Mouse (Mus musculus): ENCODE data around the gene Tmem201. TPM values are rescaled to one million over a fixed set of nuclear protein-coding genes. Genes with fewer than 3 reads are reported as not detected.

Tmem201 gene
- total and polyA plus RNA-seq, 3 experiments, result 85.9 to 107 (median 93.3) TPM

DNA sequence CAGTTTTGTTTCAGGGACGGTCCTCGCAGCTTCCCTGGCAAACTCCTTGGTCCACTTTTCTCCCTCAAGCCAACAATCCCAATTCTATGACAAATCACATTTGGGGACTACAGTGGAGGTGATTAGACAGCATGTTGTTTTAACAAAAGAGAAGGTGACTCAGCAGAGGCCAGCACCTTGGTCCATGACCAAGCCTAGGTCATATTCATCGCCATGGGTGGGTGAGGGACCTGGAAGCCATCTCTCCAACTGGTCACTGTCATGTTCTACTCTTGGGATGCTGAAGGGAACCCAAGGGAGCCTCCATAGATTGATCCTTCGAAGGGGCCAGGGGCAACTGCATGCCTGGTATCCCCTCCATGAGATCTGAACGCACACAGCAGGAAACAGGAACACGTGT lies 3.6 kb downstream of the Tmem201 start:
- H3K27ac ChIP-seq, result peak overlapping the region; percentile 56
- intact Hi-C loops (cut with DNase I), result no loop called here
- no peaks in the 10 kb centered on the region for H3K27me3 ChIP-seq (ENCODE audit: control insufficient read depth, insufficient read depth, low read length)
- no peaks in the 10 kb centered on the region for H3K36me3 ChIP-seq (ENCODE audit: control insufficient read depth, insufficient read depth, low read length)
- TF ChIP-seq POLR2A (IDR thresholded peaks at IDR 0.05; ENCODE audit: insufficient read depth, low read depth, low read length) (no peak), EP300 (IDR thresholded peaks at IDR 0.05; ENCODE audit: insufficient read depth, low read depth, low read length) (no peak), CTCF (IDR thresholded peaks at IDR 0.05) (no peak)
- H3K4me1 ChIP-seq (ENCODE audit: control insufficient read depth, insufficient read depth, low read length), result peaks cover 54% of the 10 kb centered on the region
- H3K9ac ChIP-seq (ENCODE audit: low read depth, low read length), result no peak overlapping the region
- H3K4me3 ChIP-seq, result no peak overlapping the region
- H3K79me2 ChIP-seq (replicated peaks; ENCODE audit: control insufficient read depth, insufficient read depth, low read length), result peaks cover 4% of the 10 kb centered on the region
- DNase-seq, result no peak
- WGBS, result 48% methylated on average over 6 of the region's 6 CpGs

DNA sequence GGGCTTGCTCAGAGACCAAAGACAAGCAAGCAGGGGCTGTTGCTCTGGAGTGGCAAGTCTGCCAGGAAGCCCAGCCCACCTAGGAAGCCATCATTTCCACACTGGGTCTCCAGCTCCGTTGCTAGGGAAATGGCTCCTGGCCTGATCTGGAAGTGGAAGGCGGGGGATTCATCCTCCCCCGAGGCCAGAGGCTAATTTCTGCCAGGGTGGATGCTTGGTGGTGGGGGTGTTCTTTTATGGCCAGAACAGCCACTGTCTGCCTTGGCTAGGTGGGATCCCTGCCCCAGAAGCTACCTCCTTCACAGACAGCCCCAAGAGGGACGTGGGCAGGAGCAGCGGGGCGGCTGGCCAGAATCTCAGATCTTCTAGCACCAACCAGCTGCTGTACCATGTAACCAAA lies 4.1 kb downstream of the Tmem201 start:
- intact Hi-C loops (cut with DNase I), result no loop called here
- DNase-seq, result peak in 1 of 2 experiments; percentile 62
- no peak overlapping the region for H3K4me3 ChIP-seq
- H3K4me1 ChIP-seq (ENCODE audit: control insufficient read depth, insufficient read depth, low read length), result peaks cover 57% of the 10 kb centered on the region
- 27% methylated on average over 6 of the region's 6 CpGs for WGBS
- TF ChIP-seq EP300 (IDR thresholded peaks at IDR 0.05; ENCODE audit: insufficient read depth, low read depth, low read length), result 0 out of 2 replicates have a peak, but pooled peaks have one; percentile 25
- TF ChIP-seq POLR2A (IDR thresholded peaks at IDR 0.05; ENCODE audit: insufficient read depth, low read depth, low read length), result no peak
- no peak for TF ChIP-seq CTCF (IDR thresholded peaks at IDR 0.05)
- peaks cover 4% of the 10 kb centered on the region for H3K79me2 ChIP-seq (replicated peaks; ENCODE audit: control insufficient read depth, insufficient read depth, low read length)
- peak overlapping the region; percentile 76 for H3K27ac ChIP-seq
- H3K27me3 ChIP-seq (ENCODE audit: control insufficient read depth, insufficient read depth, low read length), result no peaks in the 10 kb centered on the region
- no peaks in the 10 kb centered on the region for H3K36me3 ChIP-seq (ENCODE audit: control insufficient read depth, insufficient read depth, low read length)
- H3K9ac ChIP-seq (ENCODE audit: low read depth, low read length), result no peak overlapping the region

DNA sequence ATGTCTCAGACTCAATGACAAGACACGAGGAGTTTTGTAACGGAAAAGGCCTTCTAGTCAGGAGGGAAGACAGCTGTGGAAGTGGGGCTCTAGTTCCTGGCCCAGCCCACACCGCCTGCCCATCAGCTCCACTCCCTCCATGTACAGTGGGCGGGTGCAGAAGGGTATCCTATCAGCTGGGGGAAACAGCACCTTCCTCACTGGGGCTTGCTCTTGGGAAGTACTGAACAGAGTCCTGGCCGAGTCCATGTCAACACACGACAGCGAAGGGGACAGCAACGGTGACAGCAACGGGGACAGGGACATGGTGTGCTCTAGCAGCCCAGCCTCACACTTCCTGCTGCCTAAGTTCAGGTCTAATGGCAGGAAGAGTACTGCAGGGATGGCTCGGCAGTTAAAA lies 5.0 kb downstream of the Tmem201 start:
- intact Hi-C loops (cut with DNase I), result no loop called here
- no peaks in the 10 kb centered on the region for H3K36me3 ChIP-seq (ENCODE audit: control insufficient read depth, insufficient read depth, low read length)
- TF ChIP-seq CTCF (IDR thresholded peaks at IDR 0.05) (no peak), EP300 (IDR thresholded peaks at IDR 0.05; ENCODE audit: insufficient read depth, low read depth, low read length) (peak; percentile 79; the same call in 1 of the 2 replicates), POLR2A (IDR thresholded peaks at IDR 0.05; ENCODE audit: insufficient read depth, low read depth, low read length) (peak; percentile 60)
- DNase-seq, result peak; percentile 56 to 59
- H3K79me2 ChIP-seq (replicated peaks; ENCODE audit: control insufficient read depth, insufficient read depth, low read length), result peaks cover 4% of the 10 kb centered on the region
- H3K9ac ChIP-seq (ENCODE audit: low read depth, low read length), result peak overlapping the region; percentile 14
- H3K27me3 ChIP-seq (ENCODE audit: control insufficient read depth, insufficient read depth, low read length), result no peaks in the 10 kb centered on the region
- peaks cover 57% of the 10 kb centered on the region for H3K4me1 ChIP-seq (ENCODE audit: control insufficient read depth, insufficient read depth, low read length)
- WGBS, result 15% methylated on average over 10 of the region's 10 CpGs
- H3K27ac ChIP-seq, result peak overlapping the region; percentile 76
- H3K4me3 ChIP-seq, result no peak overlapping the region

DNA sequence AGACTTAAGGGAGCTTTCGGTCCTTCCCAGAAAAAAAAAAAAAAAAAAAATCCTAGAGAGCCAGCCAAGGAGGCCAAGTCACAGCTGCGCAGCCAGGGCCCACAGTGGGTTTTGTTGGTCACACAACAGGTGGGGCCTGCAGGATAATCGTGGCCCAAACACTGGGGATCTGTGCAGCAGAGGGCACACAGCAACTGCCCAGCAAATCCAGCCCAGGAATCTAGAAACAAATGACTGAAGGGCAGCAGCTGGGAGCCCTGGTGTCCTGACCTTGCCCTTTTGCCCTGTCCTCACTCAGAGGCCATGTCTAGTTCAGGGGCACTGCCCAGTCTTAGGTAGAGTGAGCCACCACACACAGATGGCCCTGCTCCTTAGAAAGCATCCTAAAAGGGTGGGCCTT lies 5.5 kb downstream of the Tmem201 start:
- no peak overlapping the region for H3K4me3 ChIP-seq
- DNase-seq, result no peak
- H3K36me3 ChIP-seq (ENCODE audit: control insufficient read depth, insufficient read depth, low read length), result no peaks in the 10 kb centered on the region
- TF ChIP-seq CTCF (IDR thresholded peaks at IDR 0.05) (no peak), POLR2A (IDR thresholded peaks at IDR 0.05; ENCODE audit: insufficient read depth, low read depth, low read length) (no peak), EP300 (IDR thresholded peaks at IDR 0.05; ENCODE audit: insufficient read depth, low read depth, low read length) (no peak)
- H3K27me3 ChIP-seq (ENCODE audit: control insufficient read depth, insufficient read depth, low read length), result no peaks in the 10 kb centered on the region
- intact Hi-C loops (cut with DNase I), result no loop called here
- H3K4me1 ChIP-seq (ENCODE audit: control insufficient read depth, insufficient read depth, low read length), result peaks cover 57% of the 10 kb centered on the region
- no peak overlapping the region for H3K9ac ChIP-seq (ENCODE audit: low read depth, low read length)
- peaks cover 4% of the 10 kb centered on the region for H3K79me2 ChIP-seq (replicated peaks; ENCODE audit: control insufficient read depth, insufficient read depth, low read length)
- peak overlapping the region; percentile 76 for H3K27ac ChIP-seq
- 69% methylated on average over 3 of the region's 3 CpGs for WGBS

DNA sequence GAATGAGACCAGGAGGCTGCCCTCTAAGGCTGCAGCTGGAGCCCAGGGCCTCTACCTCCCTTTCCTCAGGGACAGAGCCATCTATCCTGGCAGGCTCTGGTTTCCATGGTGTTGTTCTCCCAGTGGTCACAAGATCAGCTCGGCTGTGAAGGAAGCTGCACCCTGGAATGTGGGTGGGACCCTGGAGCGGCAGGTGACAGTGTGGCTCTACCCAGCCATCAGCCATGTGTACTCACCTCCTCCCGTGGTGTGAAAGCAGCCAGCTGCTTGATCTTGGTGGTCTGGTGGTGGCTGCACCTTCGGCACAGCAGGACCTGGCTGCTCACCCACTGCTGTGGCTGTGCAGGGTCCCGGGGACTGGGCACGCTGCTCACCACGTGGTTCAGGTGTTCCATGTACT lies 7.0 kb downstream of the Tmem201 start:
- no peaks in the 10 kb centered on the region for H3K27me3 ChIP-seq (ENCODE audit: control insufficient read depth, insufficient read depth, low read length)
- H3K79me2 ChIP-seq (replicated peaks; ENCODE audit: control insufficient read depth, insufficient read depth, low read length), result peaks cover 4% of the 10 kb centered on the region
- H3K36me3 ChIP-seq (ENCODE audit: control insufficient read depth, insufficient read depth, low read length), result no peaks in the 10 kb centered on the region
- no peak for TF ChIP-seq POLR2A (IDR thresholded peaks at IDR 0.05; ENCODE audit: insufficient read depth, low read depth, low read length)
- TF ChIP-seq EP300 (IDR thresholded peaks at IDR 0.05; ENCODE audit: insufficient read depth, low read depth, low read length), result no peak
- no peak for TF ChIP-seq CTCF (IDR thresholded peaks at IDR 0.05)
- peaks cover 48% of the 10 kb centered on the region for H3K4me1 ChIP-seq (ENCODE audit: control insufficient read depth, insufficient read depth, low read length)
- H3K9ac ChIP-seq (ENCODE audit: low read depth, low read length), result no peak overlapping the region
- peak overlapping the region; percentile 28; the same call in 1 of the 2 replicates for H3K27ac ChIP-seq
- H3K4me3 ChIP-seq, result no peak overlapping the region
- intact Hi-C loops (cut with DNase I), result no loop called here
- WGBS, result 44% methylated on average over 7 of the region's 7 CpGs
- DNase-seq, result no peak

DNA sequence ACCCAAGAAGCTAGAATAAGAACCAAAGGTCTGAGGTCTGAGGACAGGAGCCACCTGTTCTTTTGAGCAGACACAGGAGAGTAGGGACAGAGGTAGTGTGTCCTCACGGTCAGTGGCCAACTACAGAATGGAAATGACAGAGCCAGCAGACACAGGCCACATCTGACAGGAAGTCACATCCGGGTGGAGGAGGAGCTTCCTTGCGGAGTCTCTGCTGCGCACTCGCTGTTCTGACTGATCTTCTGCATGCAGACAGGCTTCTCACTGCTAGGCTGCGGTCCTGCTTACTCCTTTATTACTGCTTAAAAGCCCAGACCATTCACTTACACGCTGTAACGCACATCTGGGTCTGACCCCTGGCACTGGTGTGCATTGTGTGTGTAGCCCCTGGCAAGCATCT lies 9.0 kb downstream of the Tmem201 start:
- H3K27ac ChIP-seq, result peak overlapping the region; percentile 42
- H3K79me2 ChIP-seq (replicated peaks; ENCODE audit: control insufficient read depth, insufficient read depth, low read length), result peaks cover 4% of the 10 kb centered on the region
- peak; percentile 66 to 72 for DNase-seq
- intact Hi-C loops (cut with DNase I), result no loop called here
- peak overlapping the region; percentile 15; the same call in 1 of the 2 replicates for H3K4me3 ChIP-seq
- H3K9ac ChIP-seq (ENCODE audit: low read depth, low read length), result peak overlapping the region; percentile 55
- 37% methylated on average over 8 of the region's 8 CpGs for WGBS
- peaks cover 31% of the 10 kb centered on the region for H3K4me1 ChIP-seq (ENCODE audit: control insufficient read depth, insufficient read depth, low read length)
- H3K36me3 ChIP-seq (ENCODE audit: control insufficient read depth, insufficient read depth, low read length), result no peaks in the 10 kb centered on the region
- no peaks in the 10 kb centered on the region for H3K27me3 ChIP-seq (ENCODE audit: control insufficient read depth, insufficient read depth, low read length)
- TF ChIP-seq POLR2A (IDR thresholded peaks at IDR 0.05; ENCODE audit: insufficient read depth, low read depth, low read length) (peak; percentile 89), CTCF (IDR thresholded peaks at IDR 0.05) (no peak), EP300 (IDR thresholded peaks at IDR 0.05; ENCODE audit: insufficient read depth, low read depth, low read length) (peak; percentile 74; the same call in 1 of the 2 replicates)
